Mouse (Mus musculus) CD8-positive naive resting alpha-beta T cell, adult 2 months (primary cell): ENCODE measurements around the gene Xylb.
"Not testable (repeated sequence)": the region's sequence is repeated elsewhere in the genome, so short reads cannot be mapped to it uniquely, and the experiment has no call there.

Source experiments
- DNase-seq, 2 experiments: peaks; one replicate each; pipeline ENCODE4 v3.0.0; 2022; ENCODE audit warnings: low read depth in 2 of 2, low spot score in 2 of 2

Gene Xylb

DNA sequence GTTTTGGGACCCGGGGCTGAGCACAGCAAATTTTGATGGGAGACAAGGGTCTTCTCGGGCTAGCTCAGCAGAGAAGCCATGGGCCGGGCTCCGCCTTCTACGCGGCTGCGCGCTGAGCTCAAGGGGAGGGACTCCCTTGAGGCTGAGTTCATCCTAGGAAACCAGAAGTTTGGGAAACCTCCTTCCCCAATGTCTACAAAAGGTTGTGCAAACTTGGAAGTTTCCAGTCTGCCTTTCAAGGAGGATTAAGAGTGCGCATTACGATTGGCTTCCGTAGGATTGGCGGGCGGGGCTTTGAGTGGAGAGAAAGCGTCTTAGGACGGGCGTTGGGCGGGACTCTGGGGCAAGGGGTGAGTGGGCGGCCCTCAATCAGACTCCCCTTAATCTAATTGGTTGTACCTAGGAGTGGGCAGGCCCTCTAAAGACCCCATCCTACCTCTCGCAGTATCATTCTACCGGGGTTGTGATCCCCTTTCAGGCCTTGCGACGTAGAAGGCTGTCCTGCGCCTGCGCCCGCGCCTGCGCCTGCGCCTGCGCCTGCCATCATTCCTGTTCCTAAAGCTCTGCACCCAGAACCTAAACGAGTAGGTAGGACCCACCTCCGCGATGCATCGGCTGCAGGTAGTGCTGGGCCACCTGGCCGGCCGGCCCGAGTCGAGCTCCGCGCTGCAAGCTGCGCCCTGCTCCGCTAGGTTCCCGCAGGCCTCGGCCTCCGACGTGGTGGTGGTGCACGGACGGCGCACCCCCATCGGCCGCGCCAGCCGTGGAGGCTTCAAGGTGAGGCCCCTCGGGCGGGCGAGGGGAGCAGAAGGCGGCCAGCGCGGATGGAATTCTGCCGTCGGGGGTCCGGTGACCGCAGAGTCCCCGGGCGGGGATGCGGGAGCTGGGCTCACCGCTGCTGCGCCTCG is 16.0 kb upstream of the Xylb start, which contains the start of gene Myd88:
Gene Myd88, minus strand, starts transcription at position 503 of the 908 bp plus-strand sequence.
- DNase-seq = peak; percentile 87 to 91

GRCm38 (mm10) chr9:119342728-119343127 is 14.5 kb upstream of the Xylb start:
- DNase-seq = no peak

DNA sequence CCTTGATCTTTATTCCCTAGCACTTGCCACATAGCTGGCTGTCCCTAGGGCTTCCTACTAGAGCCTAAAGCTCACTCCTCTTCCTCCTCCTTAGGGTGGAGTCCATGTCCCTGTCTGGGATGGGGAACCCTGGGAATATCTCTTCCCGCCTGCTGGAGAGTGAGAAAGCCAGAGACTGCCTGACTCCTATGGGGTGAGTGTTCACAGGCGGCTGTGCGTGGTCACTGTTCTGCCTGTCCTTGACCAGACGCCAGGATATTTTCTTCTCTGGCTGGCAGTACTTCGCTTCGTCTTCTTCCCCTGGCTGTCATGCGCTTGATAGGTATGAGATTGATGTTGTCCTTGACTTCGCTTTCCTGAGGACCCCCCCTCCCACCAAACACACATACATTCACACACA is 10.8 kb upstream of the Xylb start:
- DNase-seq = no peak

- DNase-seq = no peak
These were observed 6.7 kb upstream of the Xylb start for GRCm38 (mm10) chr9:119350531-119350930.

DNA sequence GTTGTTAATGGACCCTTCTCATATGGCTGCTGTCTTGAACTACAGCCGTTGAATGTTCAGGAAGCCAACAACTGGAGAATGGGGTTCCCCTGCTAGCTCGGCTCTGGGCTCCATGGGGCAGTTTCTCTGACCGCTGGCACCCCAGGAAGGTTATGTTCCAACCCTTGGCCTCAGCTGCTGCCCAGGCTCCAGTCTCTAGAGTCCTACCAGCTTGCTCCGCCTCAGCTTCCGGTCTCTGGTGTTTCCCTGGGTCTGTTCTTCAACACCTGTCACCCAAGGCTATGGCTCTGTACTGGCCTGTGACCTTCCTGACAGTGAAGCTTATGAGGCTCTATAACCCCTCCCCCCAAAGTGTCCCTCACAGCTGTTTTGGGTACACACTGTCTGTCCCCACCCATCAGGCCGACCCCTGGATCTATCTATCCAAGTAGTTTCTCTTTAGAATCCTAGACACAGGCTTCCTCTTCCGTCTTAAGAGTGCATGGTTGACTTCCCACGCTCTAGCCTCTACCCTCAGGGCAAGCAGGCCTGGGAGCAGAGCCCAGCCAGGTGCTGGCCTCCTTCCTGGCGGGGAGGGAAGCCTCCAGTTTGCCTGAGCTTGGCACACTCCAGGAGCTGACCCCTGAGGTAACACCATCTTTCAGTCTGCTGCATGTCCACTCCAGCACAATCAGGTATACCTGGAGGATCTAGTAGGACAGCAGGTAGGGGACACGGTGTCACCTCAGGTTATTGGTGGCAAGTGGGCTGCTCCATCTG is 6.1 kb upstream of the Xylb start:
- no peak for DNase-seq

DNA sequence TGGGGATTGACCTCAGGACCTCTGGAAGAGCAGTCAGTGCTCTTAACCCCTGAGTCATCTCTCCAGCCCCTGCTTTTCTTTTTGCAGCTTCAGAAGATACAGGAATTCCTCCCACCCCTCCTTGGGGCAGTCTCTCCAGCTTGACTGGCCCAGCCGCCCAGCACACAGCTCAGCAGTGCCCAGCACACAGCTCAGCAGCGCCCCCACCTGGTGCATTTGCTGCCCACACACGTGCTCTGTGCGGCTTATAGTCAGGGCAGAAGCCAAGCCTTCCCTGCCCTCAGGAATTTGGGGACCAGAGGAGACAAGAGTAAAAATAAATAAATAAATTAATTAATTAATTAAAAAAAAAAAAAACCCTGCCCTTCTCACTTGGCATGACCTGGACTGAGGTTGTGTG is 5.1 kb upstream of the Xylb start:
- DNase-seq = peak; percentile 72 to 78

DNA sequence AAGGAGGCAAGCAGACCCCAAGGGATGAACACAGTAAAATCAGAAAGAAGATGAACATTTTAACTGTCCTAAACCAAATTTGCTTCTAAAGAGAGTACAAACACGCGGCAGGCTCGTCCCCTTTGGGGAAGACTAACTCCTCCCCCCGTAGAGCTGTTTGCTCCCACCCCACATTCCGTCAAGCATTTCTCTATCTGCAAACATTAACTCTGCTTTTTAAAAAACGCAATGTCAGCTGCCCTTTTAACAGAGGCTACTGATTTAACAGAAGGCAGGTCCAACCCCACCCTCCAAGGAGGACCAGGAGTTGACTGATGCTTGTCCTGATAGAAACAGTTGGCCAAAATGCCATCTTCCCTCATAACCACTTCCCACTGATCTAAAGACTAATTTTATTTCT is 3.3 kb upstream of the Xylb start:
- no peak for DNase-seq

- DNase-seq = no peak
These were observed 1.2 kb upstream of the Xylb start for GRCm38 (mm10) chr9:119355943-119356342.

DNA sequence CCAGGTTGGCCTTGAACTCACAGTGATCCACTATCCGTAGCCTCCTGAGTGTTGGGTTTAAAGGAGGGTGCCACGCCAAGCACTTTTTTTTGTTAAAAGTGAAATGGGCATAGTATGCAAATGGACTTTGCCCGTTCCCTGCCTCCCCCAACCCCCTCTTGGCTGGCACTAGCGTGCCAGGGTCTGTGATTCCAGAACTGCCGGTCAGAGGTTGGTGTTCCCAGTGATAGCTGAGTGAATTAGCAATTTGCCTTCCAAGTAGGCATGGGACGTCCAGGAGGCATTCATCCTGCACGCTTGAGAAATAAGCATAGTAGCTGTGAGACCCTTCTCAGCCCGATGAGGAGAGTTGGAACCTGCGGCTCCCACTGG is 863 bp downstream of the Xylb start:
- DNase-seq = no peak

DNA sequence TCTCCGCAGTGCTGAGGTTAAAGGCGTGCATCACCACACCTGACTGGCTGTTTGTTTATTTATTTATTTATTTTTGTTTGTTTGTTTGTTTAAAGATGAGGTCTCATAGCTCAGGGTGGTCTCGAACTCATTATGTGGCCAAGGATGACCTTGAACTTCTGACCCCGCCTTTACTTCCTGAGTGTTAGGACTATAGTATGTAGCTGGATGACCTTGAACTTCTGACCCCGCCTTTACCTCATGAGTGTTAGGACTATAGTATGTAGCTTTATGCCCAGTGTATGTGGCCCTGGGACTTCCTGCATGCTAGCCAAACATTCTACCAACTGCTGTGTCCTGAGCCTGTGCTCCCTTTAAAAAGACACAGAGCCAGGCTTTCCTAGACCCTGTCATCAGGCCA is 4.2 kb downstream of the Xylb start:
- no peak for DNase-seq

DNA sequence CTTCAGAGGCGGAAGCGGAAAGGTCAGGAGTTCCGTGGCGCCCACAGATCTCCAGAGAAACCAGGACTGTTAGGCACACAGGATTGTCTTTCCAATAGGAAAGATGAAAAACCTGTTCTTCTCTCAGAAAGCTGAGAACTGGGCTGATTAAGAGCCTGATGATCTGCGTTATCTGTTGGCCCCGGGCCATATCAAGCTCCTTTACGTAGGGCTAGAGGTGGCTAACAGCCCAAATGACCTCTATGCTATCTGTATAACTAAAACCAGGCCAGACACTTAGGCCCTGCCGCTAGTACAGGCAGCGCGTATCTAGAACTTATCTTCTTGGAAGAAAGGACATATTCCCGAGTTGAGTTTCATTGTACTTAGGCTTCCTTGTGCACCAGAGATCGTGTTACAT is 6.0 kb downstream of the Xylb start:
- no peak for DNase-seq

GRCm38 (mm10) chr9:119365284-119365683 is 8.1 kb downstream of the Xylb start, which contains the start of gene Slc22a14:
Gene Slc22a14 (minus strand): TSS chr9:119365553.
- no peak for DNase-seq

- DNase-seq = no peak
These were observed 11.2 kb downstream of the Xylb start for GRCm38 (mm10) chr9:119368367-119368766.

GRCm38 (mm10) chr9:119370770-119371169 is 13.6 kb downstream of the Xylb start:
- not testable (repeated sequence) for DNase-seq

- no peak for DNase-seq
These were observed 14.1 kb downstream of the Xylb start for GRCm38 (mm10) chr9:119371251-119371650.

DNA sequence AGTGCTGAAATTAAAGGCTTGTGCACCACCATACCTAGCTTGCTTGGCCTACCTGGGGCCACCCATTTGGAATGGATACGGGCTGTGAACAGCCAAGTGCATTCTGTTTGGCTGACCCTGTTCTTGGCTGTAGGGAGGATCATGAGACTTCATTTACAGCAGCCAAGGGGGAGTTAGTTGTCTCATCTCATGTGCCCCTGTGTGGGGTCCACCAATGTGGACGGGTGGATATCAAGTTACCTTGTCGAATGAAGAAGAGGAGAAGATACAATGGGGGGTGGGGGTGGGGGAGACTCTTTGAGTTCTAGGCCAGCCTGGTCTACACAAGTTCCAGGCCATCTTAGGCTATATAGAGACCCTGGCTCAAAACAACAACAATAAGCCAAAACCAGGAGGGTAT is 17.8 kb downstream of the Xylb start:
- DNase-seq = no peak

GRCm38 (mm10) chr9:119375556-119375955 is 18.4 kb downstream of the Xylb start:
- no peak for DNase-seq

DNA sequence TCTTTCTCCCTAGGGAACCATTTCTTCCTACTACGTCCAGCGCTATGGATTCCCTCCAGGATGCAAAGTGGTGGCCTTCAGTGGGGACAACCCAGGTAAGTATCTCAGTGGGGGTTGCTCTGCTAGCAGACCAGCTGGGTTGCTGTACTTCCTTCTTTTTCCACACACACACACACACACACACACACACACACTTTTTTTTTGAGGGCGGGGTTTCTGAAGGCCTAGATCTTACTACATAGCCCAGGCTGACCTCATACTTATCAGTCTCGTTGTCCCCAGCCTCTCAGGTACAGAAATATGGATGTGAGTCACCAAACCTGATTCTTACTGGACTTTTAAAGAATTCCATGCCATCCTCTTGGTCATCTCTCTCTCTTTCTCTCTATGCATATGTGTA is 21.1 kb downstream of the Xylb start:
- no peak for DNase-seq

- no peak for DNase-seq
These were observed 25.4 kb downstream of the Xylb start for GRCm38 (mm10) chr9:119382603-119383002.

- DNase-seq = no peak
These were observed 31.8 kb downstream of the Xylb start for GRCm38 (mm10) chr9:119388956-119389355.

GRCm38 (mm10) chr9:119390214-119390613 is 33.0 kb downstream of the Xylb start:
- no peak for DNase-seq

DNA sequence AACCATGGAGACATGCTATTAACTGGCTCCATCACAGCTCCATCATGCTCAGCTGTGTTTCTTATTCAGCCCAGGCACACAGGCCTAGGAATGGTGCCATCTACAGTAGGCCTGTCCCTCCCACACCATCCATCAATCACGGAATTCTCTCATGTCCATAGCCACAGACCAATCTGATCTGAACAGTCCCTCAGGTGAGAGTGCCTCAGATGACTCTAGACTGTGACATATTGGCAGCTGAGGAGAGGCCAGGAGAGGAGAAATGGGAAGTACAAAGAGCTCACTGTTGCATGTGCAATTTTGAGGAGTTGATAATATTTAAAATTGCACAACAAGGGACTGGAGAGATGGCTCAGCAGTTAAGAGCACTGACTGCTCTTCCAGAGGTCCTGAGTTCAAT is 37.6 kb downstream of the Xylb start:
- no peak for DNase-seq
